Mouse (Mus musculus) limb, embryonic 14.5 days (tissue): Measurements from ENCODE around the gene Gm20431. TPM values are rescaled to one million over a fixed set of nuclear protein-coding genes. Genes with fewer than 3 reads are reported as not detected.

ENCODE experiments used
- ATAC-seq: fragments of 200-750 bp; cut with Nextera tagmentation; 2 replicates; pipeline ENCODE4 v1.8.0; 2017; ENCODE audit warnings: low read depth, moderate number of reproducible peaks, moderate TSS enrichment; ENCODE audit not compliant: low FRiP score
- DNase-seq: peaks from one replicate; pipeline ENCODE4 v3.0.0-alpha.2; 2015; ENCODE audit warnings: low spot score
- H3K27ac ChIP-seq: fragments of 300-500 bp; sonication (generic); replicated peaks from 2 replicates; pipeline ENCODE4 v1.5.1; 2014; ENCODE audit warnings: low read depth, mild to moderate bottlenecking, low read length, moderate library complexity, mixed read lengths
- H3K27me3 ChIP-seq: fragments of 300-500 bp; sonication (generic); 2 replicates; pipeline ENCODE4 v1.6.1; 2014; ENCODE audit warnings: low read length, mixed read lengths; ENCODE audit not compliant: control insufficient read depth, insufficient read depth
- H3K36me3 ChIP-seq: fragments of 300-500 bp; sonication (generic); 2 replicates; pipeline ENCODE4 v1.6.1; 2014; ENCODE audit warnings: mild to moderate bottlenecking, low read length, moderate library complexity, mixed read lengths; ENCODE audit not compliant: control insufficient read depth, insufficient read depth
- H3K4me1 ChIP-seq: fragments of 300-500 bp; sonication (generic); 2 replicates; pipeline ENCODE4 v1.6.1; 2014; ENCODE audit warnings: antibody characterized with exemption, low read length, mixed read lengths; ENCODE audit not compliant: control insufficient read depth, insufficient read depth
- H3K4me2 ChIP-seq: fragments of 300-500 bp; sonication (generic); replicated peaks from 2 replicates; pipeline ENCODE4 v1.6.1; 2014; ENCODE audit warnings: low read depth, mild to moderate bottlenecking, low read length, moderate library complexity; ENCODE audit not compliant: severe bottlenecking
- H3K4me3 ChIP-seq: fragments of 300-500 bp; sonication (generic); replicated peaks from 2 replicates; pipeline ENCODE4 v1.5.1; 2014; ENCODE audit warnings: low read length
- H3K9ac ChIP-seq: fragments of 300-500 bp; sonication (generic); 2 replicates; pipeline ENCODE4 v1.6.1; 2014; ENCODE audit warnings: mild to moderate bottlenecking, low read depth, low read length, moderate library complexity; ENCODE audit not compliant: severe bottlenecking
- H3K9me3 ChIP-seq: fragments of 300-500 bp; sonication (generic); 2 replicates; pipeline ENCODE4 v1.6.1; 2016; ENCODE audit warnings: low read length; ENCODE audit not compliant: control insufficient read depth
- POLR2A ChIP-seq: fragments of 200-500 bp; IDR thresholded peaks from 2 replicates; pipeline ENCODE4 v1.8.0; 2012; ENCODE audit warnings: inconsistent platforms, mild to moderate bottlenecking, moderate library complexity, borderline replicate concordance; ENCODE audit not compliant: insufficient read depth, insufficient read length; ENCODE audit errors: extremely low read depth
- WGBS: fragments of 180-500 bp; shearing (Covaris S2); extraction: QIAGEN DNeasy Blood & Tissue Kit; methylation state at CpG from one replicate; pipeline ENCODE4 v1.1.7; 2014; 5-methylcytosine and 5-hydroxymethylcytosine counted together
- polyA plus RNA-seq, 2 experiments: library from polyadenylated mRNA; depleted of rRNA in 1 of 2; stranded (reverse) in 1 of 2; unstranded in 1 of 2; fragments of >200 nt; fragmentation: Nextera tagmentation in 1 of 2; extraction: Ambion mirVana in 1 of 2; gene quantifications; 2 replicates each; pipeline versions ENCODE4 v1.2.1 to v1.2.3; 2012 to 2014

The Gm20431 gene
- polyA plus RNA-seq, 2 experiments: 6.1 to 7.5 TPM

DNA sequence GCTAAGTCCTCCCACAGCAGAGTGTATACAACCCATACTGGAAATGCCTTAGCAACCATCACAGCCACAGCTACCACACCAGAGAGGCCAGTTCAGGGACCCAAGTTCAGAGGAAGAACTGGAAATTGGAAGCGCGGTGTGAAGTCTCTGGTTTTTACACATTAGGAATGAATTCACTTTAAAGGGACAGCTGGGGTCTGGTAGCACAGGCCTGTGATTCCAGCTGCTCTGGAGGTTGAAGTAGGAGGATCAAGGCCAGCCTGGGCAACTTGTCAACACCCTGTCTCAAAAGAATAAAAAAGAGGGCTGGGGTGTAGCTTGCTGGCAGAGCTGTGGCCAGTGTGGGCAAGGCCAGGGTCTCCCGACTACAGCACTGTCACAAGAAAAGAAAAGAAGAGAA is 24.6 kb upstream of the Gm20431 start:
- ATAC-seq: no peak
- peaks cover 19% of the 10 kb centered on the region for H3K27me3 ChIP-seq
- WGBS: 57% methylated on average over 3 of the region's 3 CpGs
- H3K9ac ChIP-seq: no peak overlapping the region
- no peak overlapping the region for H3K4me3 ChIP-seq
- DNase-seq: no peak
- peaks cover 7% of the 10 kb centered on the region; the same call in 1 of the 2 replicates for H3K4me1 ChIP-seq
- H3K9me3 ChIP-seq: no peaks in the 10 kb centered on the region
- TF ChIP-seq POLR2A: no peak
- no peaks in the 10 kb centered on the region for H3K36me3 ChIP-seq
- no peak overlapping the region for H3K4me2 ChIP-seq
- H3K27ac ChIP-seq: no peak overlapping the region

DNA sequence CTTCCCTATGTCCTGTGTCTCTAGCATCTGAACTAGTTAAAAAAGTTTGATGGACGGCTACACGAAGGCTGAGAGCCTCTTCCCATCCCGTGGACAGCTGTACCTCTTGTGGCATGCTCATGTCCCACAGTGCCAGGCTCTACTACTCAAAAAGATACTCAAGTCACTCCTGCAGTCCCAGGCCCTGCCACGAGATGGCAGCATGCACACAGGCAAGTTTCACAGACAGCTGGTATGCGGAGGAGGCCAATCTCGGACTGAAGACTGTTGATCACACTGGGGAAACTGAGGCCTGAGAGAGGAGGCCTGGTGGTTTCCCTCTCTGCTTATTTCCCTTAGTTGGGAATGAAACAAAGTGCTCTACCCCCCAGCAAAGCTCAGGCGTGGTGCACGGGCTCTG is 23.8 kb upstream of the Gm20431 start:
- no peak overlapping the region for H3K27ac ChIP-seq
- WGBS: 4% methylated on average over 8 of the region's 8 CpGs

DNA sequence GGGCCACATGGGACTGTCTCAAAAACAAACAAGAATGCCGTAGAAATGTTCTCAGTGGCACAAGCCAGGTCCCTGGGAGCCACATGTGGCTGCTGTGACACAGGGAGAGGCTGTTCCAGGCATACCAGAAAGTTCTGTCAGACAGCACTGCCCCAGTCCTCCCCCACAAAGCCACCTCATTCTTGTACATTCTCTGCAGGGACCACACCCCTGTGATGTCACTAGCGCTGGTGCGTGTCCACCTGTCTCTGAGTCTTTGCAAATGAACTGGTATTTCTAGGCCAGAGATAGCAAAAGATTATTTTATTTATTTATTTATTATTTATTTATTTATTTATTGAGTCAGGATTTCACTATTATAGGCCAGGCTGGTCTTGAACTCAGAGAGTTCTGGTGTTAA is 22.4 kb upstream of the Gm20431 start:
- no peak for TF ChIP-seq POLR2A

More for the DNA sequence above, 23.8 kb upstream of the Gm20431 start:
- peak; percentile 85 for DNase-seq
- Histone ChIP-seq H3K36me3 (no peaks in the 10 kb centered on the region), H3K27me3 (0 out of 2 replicates have a peak, but pooled peaks cover 12% of the 10 kb centered on the region), H3K9ac (no peak overlapping the region), H3K4me1 (peaks cover 3% of the 10 kb centered on the region; the same call in 1 of the 2 replicates), H3K4me3 (no peak overlapping the region), H3K9me3 (no peaks in the 10 kb centered on the region), H3K4me2 (no peak overlapping the region)
- no peak; the same call in 1 of the 2 replicates for ATAC-seq
- peak; percentile 40; the same call in 1 of the 2 replicates for TF ChIP-seq POLR2A

DNA sequence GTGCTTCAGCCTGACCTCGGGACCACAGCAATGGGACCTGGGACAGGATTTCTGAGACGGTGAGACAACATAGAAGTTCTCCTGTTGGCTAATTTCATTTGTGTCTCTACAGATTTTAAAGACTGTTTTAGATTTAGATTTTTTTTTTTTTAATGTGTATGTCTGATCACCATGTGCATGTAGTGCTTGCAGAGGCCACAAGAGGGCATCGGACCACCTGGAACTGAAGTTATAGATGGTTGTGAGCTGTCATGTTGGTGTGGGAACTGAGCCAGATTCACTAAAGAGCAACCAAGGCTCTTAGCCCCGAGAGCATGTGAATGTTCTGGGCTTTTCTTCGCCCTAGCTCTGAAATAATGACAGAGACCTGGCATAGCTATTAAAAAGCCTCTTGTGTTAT is 19.4 kb upstream of the Gm20431 start:
- H3K27ac ChIP-seq: no peak overlapping the region
- DNase-seq (peak; percentile 43), ATAC-seq (no peak)
- TF ChIP-seq POLR2A: no peak
- no peaks in the 10 kb centered on the region for H3K4me1 ChIP-seq
- no peaks in the 10 kb centered on the region for H3K9me3 ChIP-seq
- H3K36me3 ChIP-seq: no peaks in the 10 kb centered on the region
- H3K4me2 ChIP-seq: no peak overlapping the region
- no peak overlapping the region for H3K9ac ChIP-seq
- H3K27me3 ChIP-seq: no peaks in the 10 kb centered on the region
- WGBS: 53% methylated on average over 5 of the region's 5 CpGs
- no peak overlapping the region for H3K4me3 ChIP-seq

More for the DNA sequence above, 22.4 kb upstream of the Gm20431 start:
- Histone ChIP-seq H3K4me3 (no peak overlapping the region), H3K9ac (no peak overlapping the region), H3K4me2 (no peak overlapping the region), H3K4me1 (no peaks in the 10 kb centered on the region), H3K27me3 (no peaks in the 10 kb centered on the region), H3K27ac (no peak overlapping the region), H3K9me3 (no peaks in the 10 kb centered on the region), H3K36me3 (no peaks in the 10 kb centered on the region)
- no peak for DNase-seq
- WGBS: 73% methylated on average over 3 of the region's 3 CpGs
- no peak for ATAC-seq

DNA sequence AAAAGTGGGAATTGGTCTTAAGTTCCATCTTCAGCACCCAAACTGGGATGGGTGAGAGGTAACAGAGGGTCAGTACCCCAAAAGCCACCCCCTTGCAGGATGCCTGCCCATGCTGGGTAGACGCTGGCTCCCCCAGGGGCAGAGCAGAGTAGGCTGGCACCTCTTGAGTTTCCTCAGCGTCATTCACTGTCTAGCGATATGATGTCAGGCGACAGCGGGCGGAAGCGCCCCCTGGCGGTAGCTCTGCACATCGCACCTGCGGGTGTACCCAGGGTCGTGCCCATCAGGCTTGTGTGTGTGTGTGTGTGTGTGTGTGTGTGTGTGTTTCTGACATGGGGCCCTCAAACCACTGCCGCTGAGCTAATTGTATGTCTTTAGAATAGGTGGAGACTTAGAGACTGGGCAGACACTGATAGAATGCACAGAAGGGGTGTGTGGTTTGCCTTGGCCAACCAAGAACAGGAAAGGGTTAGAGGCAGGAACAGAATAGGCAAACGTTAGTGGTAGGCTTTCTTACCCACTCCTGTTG is 18.7 kb upstream of the Gm20431 start:
- no peak for TF ChIP-seq POLR2A
- no peaks in the 10 kb centered on the region for H3K36me3 ChIP-seq
- no peaks in the 10 kb centered on the region for H3K9me3 ChIP-seq
- no peak overlapping the region for H3K4me3 ChIP-seq
- ATAC-seq (peak; percentile 75), DNase-seq (peak; percentile 61)
- no peak overlapping the region for H3K27ac ChIP-seq
- H3K4me2 ChIP-seq: no peak overlapping the region
- H3K4me1 ChIP-seq: no peaks in the 10 kb centered on the region
- WGBS: 2% methylated on average over 13 of the region's 13 CpGs
- no peaks in the 10 kb centered on the region for H3K27me3 ChIP-seq
- H3K9ac ChIP-seq: no peak overlapping the region

DNA sequence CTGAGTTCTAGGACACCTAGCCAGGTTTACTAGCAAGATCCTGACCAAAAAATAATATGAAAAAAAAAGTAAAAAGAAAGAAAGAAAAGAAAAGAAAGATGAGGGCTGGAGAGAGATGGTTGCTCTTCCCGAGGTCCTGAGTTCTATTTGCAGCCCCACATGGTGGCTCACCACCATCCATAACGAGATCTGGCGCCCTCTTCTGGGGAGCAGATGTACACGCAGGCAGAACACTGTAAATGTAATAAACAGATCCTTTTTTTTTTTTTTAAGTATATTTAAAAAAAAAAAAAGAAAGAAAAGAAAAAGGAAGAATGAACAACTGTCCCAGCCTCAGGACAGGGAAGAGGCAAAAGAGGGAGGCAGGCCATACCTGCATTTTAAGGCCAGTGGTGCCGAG is 17.3 kb upstream of the Gm20431 start:
- Histone ChIP-seq H3K9ac (no peak overlapping the region), H3K4me1 (no peaks in the 10 kb centered on the region), H3K9me3 (no peaks in the 10 kb centered on the region), H3K27ac (no peak overlapping the region), H3K4me2 (no peak overlapping the region), H3K36me3 (no peaks in the 10 kb centered on the region), H3K4me3 (no peak overlapping the region), H3K27me3 (no peaks in the 10 kb centered on the region)
- 46% methylated on average over 5 of the region's 5 CpGs for WGBS
- no peak for DNase-seq
- no peak for TF ChIP-seq POLR2A
- no peak for ATAC-seq
